Mouse (Mus musculus): ENCODE data around the gene Hist1h2bh.

DNA sequence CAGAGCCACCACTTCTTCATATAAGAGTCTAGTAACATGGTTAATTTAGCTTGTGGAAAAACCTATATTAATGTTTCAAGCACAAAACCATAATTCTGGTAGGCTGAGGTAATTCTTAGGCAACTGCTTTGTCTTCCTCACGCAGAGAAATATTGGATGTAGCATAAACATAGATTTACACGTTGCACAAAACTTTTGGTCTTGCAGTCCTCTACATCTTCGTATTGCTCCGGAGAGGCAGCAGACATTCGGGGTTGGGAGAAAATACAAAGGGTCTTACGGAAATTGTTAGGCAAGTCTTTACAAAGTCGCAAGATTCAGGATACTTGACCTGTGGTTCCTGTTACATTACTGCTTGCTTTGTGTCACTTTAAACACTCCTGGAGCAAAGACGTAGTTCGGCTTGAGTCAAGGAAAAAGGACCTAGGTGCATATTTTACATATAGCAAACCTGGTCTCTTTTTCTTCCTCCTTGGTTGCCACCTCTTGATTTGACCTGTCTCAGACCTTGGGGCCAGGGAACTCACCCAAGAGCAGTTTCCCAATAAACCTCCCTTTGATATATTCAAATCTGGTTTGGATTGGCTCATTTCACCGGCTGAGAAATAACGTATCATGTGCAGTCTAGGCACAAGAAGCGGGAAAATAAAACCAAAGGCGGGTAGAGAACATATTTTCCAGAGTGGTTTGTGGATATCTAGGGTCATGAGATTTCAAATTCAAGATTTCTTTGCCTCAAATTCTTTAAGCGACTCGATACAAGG, 8.6 kb downstream of the Hist1h2bh start:
- no peak for TF ChIP-seq POLR2A (IDR thresholded peaks at IDR 0.05; ENCODE audit: control insufficient read depth, extremely low read depth, insufficient read depth, low read length, poor library complexity)
- TF ChIP-seq CTCF (IDR thresholded peaks at IDR 0.05; ENCODE audit: borderline replicate concordance, control insufficient read depth, extremely low read depth, insufficient read depth, low read length, poor library complexity) = no peak

Data from thymus, adult 2 months (tissue).